Mouse (Mus musculus): ENCODE measurements around the gene Klk6. TPM values are rescaled to one million over a fixed set of nuclear protein-coding genes. Genes with fewer than 3 reads are reported as not detected.

Klk6 gene
- polyA plus RNA-seq, 1 experiment = not detected

DNA sequence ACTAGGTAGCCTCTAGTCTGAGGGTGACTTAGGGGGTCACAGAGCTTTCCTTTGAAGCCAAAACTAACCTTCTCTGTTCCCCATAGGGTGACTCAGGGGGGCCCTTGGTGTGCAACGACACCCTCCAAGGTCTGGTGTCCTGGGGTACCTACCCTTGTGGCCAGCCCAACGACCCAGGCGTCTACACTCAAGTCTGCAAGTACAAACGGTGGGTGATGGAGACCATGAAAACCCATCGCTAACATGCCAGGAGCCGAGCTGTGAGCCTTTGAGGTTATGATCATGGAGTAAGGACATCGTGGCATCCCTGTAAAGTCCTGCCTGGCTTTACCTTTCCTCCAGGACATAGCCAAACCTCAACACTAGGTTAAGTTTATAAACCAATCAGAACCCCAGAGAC, 9.1 kb upstream of the Klk6 start:
- DNase-seq (ENCODE audit: low read depth in 1 of 2, low spot score in 2 of 2) = no peak
- no peaks in the 10 kb centered on the region for H3K36me3 ChIP-seq (ENCODE audit: control insufficient read depth, insufficient read depth, low read length)
- no peaks in the 10 kb centered on the region for H3K4me1 ChIP-seq (ENCODE audit: control insufficient read depth, insufficient read depth, insufficient read length)
- H3K4me3 ChIP-seq (ENCODE audit: extremely low read depth, insufficient read depth, insufficient read length) = no peak overlapping the region
- TF ChIP-seq CTCF (IDR thresholded peaks at IDR 0.05; ENCODE audit: extremely low read depth, insufficient read depth, insufficient read length, insufficient replicate concordance) (no peak), POLR2A (IDR thresholded peaks at IDR 0.05; ENCODE audit: low read depth, low read length) (no peak)
- 86% methylated on average over 7 of the region's 7 CpGs for WGBS
- no peaks in the 10 kb centered on the region for H3K27me3 ChIP-seq (ENCODE audit: control insufficient read depth, insufficient read depth, low read length)
- H3K27ac ChIP-seq (ENCODE audit: insufficient read depth, low read length) = no peak overlapping the region

DNA sequence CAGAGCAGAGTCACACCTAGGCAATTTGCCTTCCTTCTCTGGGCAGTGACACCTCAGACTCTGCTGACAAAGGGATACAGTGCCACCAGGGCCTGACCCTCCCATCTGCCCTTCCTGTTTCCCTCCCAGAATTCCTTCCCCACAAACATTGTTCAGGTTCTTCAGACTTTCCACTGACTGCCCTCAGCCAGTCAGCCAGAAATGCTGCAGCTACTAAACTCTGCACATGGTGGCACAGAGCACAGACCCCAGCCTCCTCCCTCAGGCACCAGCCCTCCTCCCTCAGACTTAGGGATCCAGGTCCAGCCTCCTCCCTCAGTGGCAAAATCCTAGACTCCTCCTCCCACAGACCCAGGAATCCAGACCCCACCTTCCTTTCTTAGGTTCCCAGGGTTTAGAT, 7.6 kb upstream of the Klk6 start:
- no peaks in the 10 kb centered on the region for H3K27me3 ChIP-seq (ENCODE audit: control insufficient read depth, insufficient read depth, low read length)
- TF ChIP-seq CTCF (IDR thresholded peaks at IDR 0.05; ENCODE audit: extremely low read depth, insufficient read depth, insufficient read length, insufficient replicate concordance) = no peak

DNA sequence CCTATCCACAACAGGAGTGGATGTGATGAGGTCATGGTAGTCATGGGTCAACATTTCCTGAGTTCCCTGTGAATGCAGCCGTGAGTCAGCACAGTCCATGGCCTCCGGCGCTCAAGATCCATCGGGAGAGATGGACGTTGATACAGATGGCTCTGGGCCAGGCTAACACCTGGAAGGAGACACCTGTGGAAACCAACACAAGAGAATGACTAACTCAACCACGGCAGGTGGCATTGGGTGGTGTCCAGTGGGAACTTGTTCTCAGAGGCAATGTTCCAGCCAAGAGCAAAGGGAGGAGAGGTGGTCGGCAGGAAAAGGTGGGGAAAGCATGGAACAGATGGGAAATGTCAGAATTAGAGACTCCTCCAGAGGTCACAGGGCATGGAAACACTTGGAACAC, 2.7 kb upstream of the Klk6 start:
- TF ChIP-seq POLR2A (IDR thresholded peaks at IDR 0.05; ENCODE audit: low read depth, low read length) = no peak
- TF ChIP-seq CTCF (IDR thresholded peaks at IDR 0.05; ENCODE audit: extremely low read depth, insufficient read depth, insufficient read length, insufficient replicate concordance) = no peak

More for the DNA sequence above, 7.6 kb upstream of the Klk6 start:
- Histone ChIP-seq H3K36me3 (ENCODE audit: control insufficient read depth, insufficient read depth, low read length) (no peaks in the 10 kb centered on the region), H3K4me1 (ENCODE audit: control insufficient read depth, insufficient read depth, insufficient read length) (no peaks in the 10 kb centered on the region), H3K4me3 (ENCODE audit: extremely low read depth, insufficient read depth, insufficient read length) (no peak overlapping the region), H3K27ac (ENCODE audit: insufficient read depth, low read length) (no peak overlapping the region)
- no peak for DNase-seq (ENCODE audit: low read depth in 1 of 2, low spot score in 2 of 2)

DNA sequence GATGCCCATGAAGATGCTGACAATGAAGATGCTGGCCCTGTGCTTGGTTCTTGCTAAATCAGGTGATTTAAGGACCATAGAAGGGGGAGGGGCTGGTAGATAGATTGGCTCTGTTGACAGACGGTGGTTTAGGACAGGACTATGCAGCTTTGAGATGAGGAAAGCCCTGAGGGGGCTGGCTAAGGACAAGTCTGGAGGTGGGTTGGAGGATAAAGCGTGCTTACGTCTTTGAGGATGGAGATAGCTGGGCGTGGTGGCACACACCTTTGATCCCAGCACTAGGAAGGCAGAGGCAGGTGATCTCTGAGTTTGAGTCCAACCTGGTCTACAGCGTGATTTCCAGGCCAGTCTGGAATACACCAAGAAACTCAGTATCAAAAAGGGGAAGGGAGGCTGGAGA, 1.8 kb downstream of the Klk6 start:
- TF ChIP-seq POLR2A (IDR thresholded peaks at IDR 0.05; ENCODE audit: low read depth, low read length) (no peak), CTCF (IDR thresholded peaks at IDR 0.05; ENCODE audit: extremely low read depth, insufficient read depth, insufficient read length, insufficient replicate concordance) (no peak)
- H3K36me3 ChIP-seq (ENCODE audit: control insufficient read depth, insufficient read depth, low read length) = no peaks in the 10 kb centered on the region
- H3K4me3 ChIP-seq (ENCODE audit: extremely low read depth, insufficient read depth, insufficient read length) = no peak overlapping the region
- no peaks in the 10 kb centered on the region for H3K4me1 ChIP-seq (ENCODE audit: control insufficient read depth, insufficient read depth, insufficient read length)
- DNase-seq (ENCODE audit: low read depth in 1 of 2, low spot score in 2 of 2) = no peak
- no peak overlapping the region for H3K27ac ChIP-seq (ENCODE audit: insufficient read depth, low read length)
- 81% methylated on average over 5 of the region's 5 CpGs for WGBS
- no peaks in the 10 kb centered on the region for H3K27me3 ChIP-seq (ENCODE audit: control insufficient read depth, insufficient read depth, low read length)

More for the DNA sequence above, 2.7 kb upstream of the Klk6 start:
- no peak overlapping the region for H3K4me3 ChIP-seq (ENCODE audit: extremely low read depth, insufficient read depth, insufficient read length)
- no peak overlapping the region for H3K27ac ChIP-seq (ENCODE audit: insufficient read depth, low read length)
- no peak for DNase-seq (ENCODE audit: low read depth in 1 of 2, low spot score in 2 of 2)
- no peaks in the 10 kb centered on the region for H3K36me3 ChIP-seq (ENCODE audit: control insufficient read depth, insufficient read depth, low read length)
- no peaks in the 10 kb centered on the region for H3K27me3 ChIP-seq (ENCODE audit: control insufficient read depth, insufficient read depth, low read length)
- 90% methylated on average over 7 of the region's 7 CpGs for WGBS
- no peaks in the 10 kb centered on the region for H3K4me1 ChIP-seq (ENCODE audit: control insufficient read depth, insufficient read depth, insufficient read length)

DNA sequence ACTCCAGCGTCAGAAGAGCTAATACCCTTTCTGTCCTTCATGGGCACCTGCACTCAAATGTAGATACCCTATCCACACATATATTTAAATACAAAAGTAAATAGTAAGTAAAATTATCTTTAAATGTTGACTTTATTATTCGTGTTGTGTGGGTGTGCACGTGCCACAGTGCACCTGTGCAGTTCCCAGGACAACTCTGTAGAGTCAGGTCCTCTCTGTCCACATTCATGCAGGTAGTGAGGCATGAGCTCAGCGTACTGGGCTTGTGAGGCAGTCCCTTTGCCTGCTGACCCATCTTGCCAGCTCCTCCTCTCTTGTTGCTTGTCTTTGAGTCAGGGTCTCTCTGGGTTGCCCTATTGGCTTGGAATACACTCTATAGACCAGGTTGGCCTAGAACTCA, 3.4 kb downstream of the Klk6 start:
- DNase-seq (ENCODE audit: low read depth in 1 of 2, low spot score in 2 of 2) = no peak
- no peaks in the 10 kb centered on the region for H3K36me3 ChIP-seq (ENCODE audit: control insufficient read depth, insufficient read depth, low read length)
- H3K27ac ChIP-seq (ENCODE audit: insufficient read depth, low read length) = no peak overlapping the region
- H3K4me3 ChIP-seq (ENCODE audit: extremely low read depth, insufficient read depth, insufficient read length) = no peak overlapping the region
- no peaks in the 10 kb centered on the region for H3K4me1 ChIP-seq (ENCODE audit: control insufficient read depth, insufficient read depth, insufficient read length)
- TF ChIP-seq POLR2A (IDR thresholded peaks at IDR 0.05; ENCODE audit: low read depth, low read length) = no peak
- no peak for TF ChIP-seq CTCF (IDR thresholded peaks at IDR 0.05; ENCODE audit: extremely low read depth, insufficient read depth, insufficient read length, insufficient replicate concordance)
- WGBS = 80% methylated on average over 4 of the region's 4 CpGs
- H3K27me3 ChIP-seq (ENCODE audit: control insufficient read depth, insufficient read depth, low read length) = no peaks in the 10 kb centered on the region

DNA sequence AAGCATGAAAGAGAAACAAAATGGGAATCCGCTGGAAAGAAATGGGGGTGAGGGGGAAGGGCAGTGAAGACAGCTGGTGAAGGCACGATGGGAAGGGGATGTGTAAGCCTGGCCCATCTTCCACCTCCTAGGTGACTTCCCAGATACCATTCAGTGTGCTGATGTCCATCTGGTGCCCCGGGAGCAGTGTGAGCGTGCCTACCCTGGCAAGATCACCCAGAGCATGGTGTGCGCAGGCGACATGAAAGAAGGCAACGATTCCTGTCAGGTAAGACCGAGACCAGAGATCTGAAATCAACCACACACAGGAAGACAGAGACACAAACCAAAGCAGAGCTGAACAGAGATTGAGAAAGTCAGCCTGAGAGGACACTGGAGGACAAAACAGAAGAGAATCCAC, 4.7 kb downstream of the Klk6 start:
- TF ChIP-seq CTCF (IDR thresholded peaks at IDR 0.05; ENCODE audit: extremely low read depth, insufficient read depth, insufficient read length, insufficient replicate concordance) (no peak), POLR2A (IDR thresholded peaks at IDR 0.05; ENCODE audit: low read depth, low read length) (no peak)
- no peaks in the 10 kb centered on the region for H3K36me3 ChIP-seq (ENCODE audit: control insufficient read depth, insufficient read depth, low read length)
- DNase-seq (ENCODE audit: low read depth in 1 of 2, low spot score in 2 of 2) = no peak
- H3K4me3 ChIP-seq (ENCODE audit: extremely low read depth, insufficient read depth, insufficient read length) = no peak overlapping the region
- 91% methylated on average over 8 of the region's 8 CpGs for WGBS
- H3K27me3 ChIP-seq (ENCODE audit: control insufficient read depth, insufficient read depth, low read length) = no peaks in the 10 kb centered on the region
- H3K4me1 ChIP-seq (ENCODE audit: control insufficient read depth, insufficient read depth, insufficient read length) = no peaks in the 10 kb centered on the region
- no peak overlapping the region for H3K27ac ChIP-seq (ENCODE audit: insufficient read depth, low read length)

DNA sequence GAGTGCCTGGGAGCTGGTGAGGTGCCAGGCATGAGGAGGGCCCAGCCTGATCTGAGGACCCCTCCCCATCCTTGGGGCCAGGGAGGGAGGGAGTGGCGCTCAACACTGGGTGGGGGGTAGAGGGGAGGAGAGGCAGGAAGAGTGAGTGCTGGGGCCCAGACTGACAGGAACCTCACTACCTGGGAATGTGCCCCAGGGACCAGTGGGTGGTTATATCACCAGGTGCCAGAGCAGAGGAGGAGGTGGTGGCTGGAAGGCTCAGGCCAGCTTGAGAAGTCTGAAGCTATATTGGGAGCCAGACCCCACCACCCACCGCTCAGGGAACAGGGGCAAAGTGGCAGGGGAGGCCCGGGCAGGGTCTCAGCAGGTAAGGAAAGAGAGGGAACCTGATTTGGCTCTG, 17.4 kb downstream of the Klk6 start, which contains the start of gene Klk5:
Gene Klk5 (plus strand): TSS at position 271 of the 400 bp plus-strand sequence.
- no peak for DNase-seq (ENCODE audit: low read depth in 1 of 2, low spot score in 2 of 2)
- no peak for TF ChIP-seq CTCF (IDR thresholded peaks at IDR 0.05; ENCODE audit: extremely low read depth, insufficient read depth, insufficient read length, insufficient replicate concordance)
- TF ChIP-seq POLR2A (IDR thresholded peaks at IDR 0.05; ENCODE audit: low read depth, low read length) = no peak
- no peaks in the 10 kb centered on the region for H3K36me3 ChIP-seq (ENCODE audit: control insufficient read depth, insufficient read depth, low read length)
- no peak within 1 kb of the TSS for H3K27ac ChIP-seq (ENCODE audit: insufficient read depth, low read length)
- WGBS = 58% methylated on average over 3 of the region's 3 CpGs
- no peaks in the 10 kb centered on the region for H3K27me3 ChIP-seq (ENCODE audit: control insufficient read depth, insufficient read depth, low read length)
- H3K4me1 ChIP-seq (ENCODE audit: control insufficient read depth, insufficient read depth, insufficient read length) = no peaks in the 10 kb centered on the region
- no peak within 1 kb of the TSS for H3K4me3 ChIP-seq (ENCODE audit: extremely low read depth, insufficient read depth, insufficient read length)

Measured in spleen, adult 2 months (tissue).